8 mouse cellular contexts compared by ENCODE assay signal in the genomic region with DNA sequence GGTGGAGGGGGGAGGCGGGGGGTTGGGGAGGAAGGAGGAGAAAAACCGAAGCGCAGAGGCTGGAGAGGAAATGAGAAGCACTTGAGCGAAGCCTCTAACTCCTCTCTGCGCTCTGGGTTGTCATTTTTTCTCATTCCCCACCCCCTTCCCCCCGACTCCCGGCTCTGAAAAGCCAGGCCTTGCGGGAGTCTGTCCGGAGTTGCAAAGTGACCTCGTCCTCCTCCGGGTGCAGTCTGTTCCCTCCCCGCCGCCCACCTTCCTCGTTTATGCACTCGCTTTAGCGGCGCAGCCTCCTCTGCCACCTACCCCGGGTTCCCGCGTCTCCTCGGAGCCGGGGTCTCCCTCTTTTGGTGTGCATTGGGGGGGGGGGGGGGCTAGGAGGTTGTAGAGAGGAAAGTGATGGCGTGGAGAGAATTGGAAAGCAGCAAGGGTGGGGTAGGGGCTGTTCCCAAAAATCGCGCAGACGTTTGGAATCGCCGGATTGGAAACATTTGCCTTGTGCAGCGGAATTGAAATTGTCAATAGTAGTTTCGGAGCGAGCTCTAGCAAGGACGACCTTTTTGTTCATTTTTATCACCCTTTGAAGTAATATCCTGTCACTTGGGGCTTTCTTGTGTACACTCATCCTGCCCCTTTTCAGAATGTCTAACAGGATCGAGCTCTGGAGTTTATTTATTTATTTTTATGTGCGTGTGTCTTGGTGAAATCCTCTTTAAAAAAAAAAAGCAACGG. TPM values are rescaled to one million over a fixed set of nuclear protein-coding genes. Genes with fewer than 3 reads are reported as not detected.
DNase-seq lines count a peak whose midpoint lies in the region; ATAC-seq lines count a peak whose summit lies in the region.

No protein-coding gene starts in this region.

- peaks cover 89% of the 10 kb centered on the region for H3K27me3 ChIP-seq in embryonic facial prominence, embryonic 10.5 days (replicated peaks; ENCODE audit: low read depth, poor library complexity, severe bottlenecking)
- H3K27me3 ChIP-seq in hindbrain, embryonic 12.5 days: peaks cover 70% of the 10 kb centered on the region
- H3K27me3 ChIP-seq in liver, embryonic 16.5 days (ENCODE audit: control insufficient read depth, insufficient read depth, low read depth, low read length): peaks cover 75% of the 10 kb centered on the region

- under 1% methylated on average over 35 of the region's 35 CpGs for WGBS in embryonic facial prominence, embryonic 10.5 days
- WGBS in hindbrain, embryonic 12.5 days: 0% methylated on average over 35 of the region's 35 CpGs
- WGBS in liver, embryonic 16.5 days (ENCODE audit: insufficient replicate concordance): 0% methylated on average over 35 of the region's 35 CpGs

- DNase-seq in layer of hippocampus, postnatal 14 days (ENCODE audit: low spot score in 2 of 2): peak; percentile 10 to 30
- DNase-seq in layer of hippocampus, adult 8-10 months (ENCODE audit: low spot score in 2 of 2): no peak
- peak; percentile 61 for DNase-seq in NIH3T3 (ENCODE audit: low read depth)
- peak; percentile 71 for DNase-seq in embryonic facial prominence, embryonic 10.5 days (ENCODE audit: low spot score)
- peak; percentile 65 for DNase-seq in retina, postnatal 1 day
- DNase-seq in cerebellum, adult 9-10 months: no peak

- peak overlapping the region; percentile 68 for H3K4me3 ChIP-seq in embryonic facial prominence, embryonic 10.5 days
- peak overlapping the region; percentile 55 for H3K4me3 ChIP-seq in hindbrain, embryonic 12.5 days
- H3K4me3 ChIP-seq in liver, embryonic 16.5 days (ENCODE audit: low read depth, low read length): peak overlapping the region; percentile 59

- peak overlapping the region; percentile 54; the same call in 1 of the 2 replicates for H3K27ac ChIP-seq in embryonic facial prominence, embryonic 10.5 days (replicated peaks)
- H3K27ac ChIP-seq in hindbrain, embryonic 12.5 days: no peak overlapping the region
- H3K27ac ChIP-seq in liver, embryonic 16.5 days (ENCODE audit: low read length): no peak overlapping the region

- no peaks in the 10 kb centered on the region for H3K9me3 ChIP-seq in embryonic facial prominence, embryonic 10.5 days
- H3K9me3 ChIP-seq in hindbrain, embryonic 12.5 days (replicated peaks): no peaks in the 10 kb centered on the region
- no peaks in the 10 kb centered on the region for H3K9me3 ChIP-seq in liver, embryonic 16.5 days (replicated peaks; ENCODE audit: control insufficient read depth, low read length)

- H3K36me3 ChIP-seq in embryonic facial prominence, embryonic 10.5 days (replicated peaks): no peaks in the 10 kb centered on the region
- H3K36me3 ChIP-seq in hindbrain, embryonic 12.5 days: no peaks in the 10 kb centered on the region
- H3K36me3 ChIP-seq in liver, embryonic 16.5 days (ENCODE audit: control insufficient read depth, insufficient read depth): no peaks in the 10 kb centered on the region

- H3K9ac ChIP-seq in hindbrain, embryonic 12.5 days: peak overlapping the region; percentile 49
- no peak overlapping the region for H3K9ac ChIP-seq in liver, embryonic 16.5 days (ENCODE audit: low read depth, low read length)

- peak overlapping the region; percentile 97 for H3K4me2 ChIP-seq in hindbrain, embryonic 12.5 days (replicated peaks)
- H3K4me2 ChIP-seq in liver, embryonic 16.5 days (ENCODE audit: low read depth, low read length): peak overlapping the region; percentile 68

- ATAC-seq in hindbrain, embryonic 12.5 days (ENCODE audit: low FRiP score): peak; percentile 10; the same call in 1 of the 2 replicates
- ATAC-seq in liver, embryonic 16.5 days (ENCODE audit: low read depth): no peak

- H3K4me1 ChIP-seq in embryonic facial prominence, embryonic 10.5 days: peaks cover 28% of the 10 kb centered on the region
- peaks cover 13% of the 10 kb centered on the region for H3K4me1 ChIP-seq in hindbrain, embryonic 12.5 days
- H3K4me1 ChIP-seq in liver, embryonic 16.5 days (ENCODE audit: control insufficient read depth, low read depth, low read length): peaks cover 7% of the 10 kb centered on the region

RNA-seq across cellular contexts. Expression of a gene that starts 2.6 kb away (rescaled TPM):
- 1 to 10 TPM; 5.0 to 6.1 TPM for total RNA-seq in layer of hippocampus, postnatal 14 days (2021)
- total RNA-seq in layer of hippocampus, adult 8-10 months (2022): 1 to 10 TPM; 2.7 to 5.9 (median 4.5) TPM
- 1.3 and 1.5 TPM in 2 replicates for polyA plus RNA-seq in embryonic facial prominence, embryonic 10.5 days (2016; fragmentation: Nextera tagmentation; extraction: Ambion mirVana)
- 2.6 and 3.0 TPM in 2 replicates for polyA plus RNA-seq in hindbrain, embryonic 12.5 days (2016; fragmentation: Nextera tagmentation; extraction: Ambion mirVana)
- 0.21 and 0.31 TPM in 2 replicates for polyA plus RNA-seq in liver, embryonic 16.5 days (2015; fragmentation: Nextera tagmentation; extraction: Ambion mirVana)

Comparison
In these comparisons a context has a peak if more than half of its experiments do, and no peak if none do; other contexts are left out.
1. DNase-seq: peak in layer of hippocampus, postnatal 14 days (2 of 2), NIH3T3 (single experiment), embryonic facial prominence, embryonic 10.5 days (single experiment) and retina, postnatal 1 day (single experiment); none in layer of hippocampus, adult 8-10 months (0 of 2) and cerebellum, adult 9-10 months (single experiment).
2. Peak in every context shown above with its lines, with median percentiles within 50 percentile points of each other: H3K4me3 ChIP-seq.